Mouse (Mus musculus) stomach, postnatal 0 days (tissue): ENCODE measurements around the gene Olfr134.

Experiments
- CTCF ChIP-seq: IDR thresholded peaks from 2 replicates; pipeline ENCODE4 v1.5.1; 2016; ENCODE audit warnings: antibody characterized with exemption, low read depth, mild to moderate bottlenecking, moderate library complexity
- EP300 ChIP-seq: optimal IDR thresholded peaks from 2 replicates; pipeline ENCODE3; 2016; ENCODE audit warnings: antibody characterized with exemption

- TF ChIP-seq CTCF: no peak
- TF ChIP-seq EP300: no peak
Observed at GRCm38 (mm10) chr17:38204035-38204434, 32.8 kb downstream of the Olfr134 start, which contains the start of gene Olfr135.
